Mouse (Mus musculus) layer of hippocampus, adult 2 months (tissue): ENCODE measurements around the gene Zfp30. TPM values are rescaled to one million over a fixed set of nuclear protein-coding genes. Genes with fewer than 3 reads are reported as not detected.

Source experiments
- DNase-seq, 2 experiments: peaks; one replicate each; pipeline ENCODE4 v3.0.0; 2022; ENCODE audit warnings: low spot score in 2 of 2
- H3K27ac ChIP-seq: fragments of 200-600 bp; 2 replicates; pipeline ENCODE4 v1.8.1; 2022
- H3K4me3 ChIP-seq: fragments of 200-600 bp; 2 replicates; pipeline ENCODE4 v1.8.1; 2022; ENCODE audit warnings: mild to moderate bottlenecking
- CTCF ChIP-seq: fragments of 200-600 bp; conservative IDR thresholded peaks from 2 replicates; pipeline ENCODE4 v1.8.1; 2022; ENCODE audit warnings: antibody characterized with exemption, mild to moderate bottlenecking, moderate library complexity
- long read RNA-seq, 2 experiments: library from polyadenylated mRNA; stranded (forward); transcript quantifications; one replicate each; pipeline ENCODE4 v2.0.0; 2021; ENCODE audit warnings: borderline mapping rate in 2 of 2
- total RNA-seq, 2 experiments: library from RNA; stranded (reverse); gene quantifications; 2 replicates each; pipeline ENCODE4 v1.2.3; 2021

The Zfp30 gene
- total RNA-seq, result 10 to 100 TPM in 1 of 2 experiments, 1 to 10 TPM in 1; 9.5 to 10.1 TPM
- long read RNA-seq, experiment 1, partial matches to known transcripts, result 1 of 6 reads
- long read RNA-seq, experiment 1, other reads (novel, unspliced or antisense), result 3 of 6 reads
- long read RNA-seq, experiment 2, partial matches to known transcripts, result 3 of 9 reads
- long read RNA-seq, experiment 2, other reads (novel, unspliced or antisense), result 5 of 9 reads

DNA sequence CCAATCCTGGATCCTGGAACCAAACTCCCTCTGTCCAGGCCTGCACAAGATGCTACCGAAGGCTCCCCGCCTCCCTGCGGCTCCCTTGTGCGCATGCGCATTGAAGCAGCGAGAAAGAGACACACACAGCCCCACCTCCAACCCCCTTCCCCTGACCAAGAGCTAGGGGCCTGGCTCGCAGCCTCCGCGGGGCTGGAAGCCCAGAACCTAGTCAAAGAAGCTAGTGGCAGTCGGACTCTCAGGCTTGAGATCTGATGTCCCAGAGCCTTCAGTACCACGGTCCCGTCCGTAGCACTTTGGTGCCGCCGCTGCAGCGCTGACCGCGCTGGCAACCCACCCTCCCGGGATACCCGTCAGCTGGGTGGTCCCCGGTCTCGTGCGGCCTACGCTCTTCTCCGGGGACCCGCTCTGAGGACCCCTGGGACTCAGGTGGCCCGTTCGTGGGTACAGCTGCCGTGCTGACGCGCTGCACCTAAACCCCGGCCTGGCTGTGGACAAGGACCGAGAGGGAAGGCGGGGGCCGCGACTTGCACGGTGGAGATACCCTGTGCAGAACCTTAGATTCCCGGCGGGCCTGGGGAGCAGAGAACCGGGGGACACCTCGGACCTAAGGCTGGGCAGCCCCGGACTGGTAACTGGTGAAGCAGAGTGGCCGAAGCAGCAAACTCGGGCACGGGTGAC is at the start of gene Zfp30:
Gene Zfp30, plus strand, starts transcription at position 128 of the 681 bp plus-strand sequence.
- H3K4me3 ChIP-seq, result peak within 1 kb of the TSS; percentile 65
- no peak for TF ChIP-seq CTCF
- DNase-seq, result peak; percentile 83 to 89

DNA sequence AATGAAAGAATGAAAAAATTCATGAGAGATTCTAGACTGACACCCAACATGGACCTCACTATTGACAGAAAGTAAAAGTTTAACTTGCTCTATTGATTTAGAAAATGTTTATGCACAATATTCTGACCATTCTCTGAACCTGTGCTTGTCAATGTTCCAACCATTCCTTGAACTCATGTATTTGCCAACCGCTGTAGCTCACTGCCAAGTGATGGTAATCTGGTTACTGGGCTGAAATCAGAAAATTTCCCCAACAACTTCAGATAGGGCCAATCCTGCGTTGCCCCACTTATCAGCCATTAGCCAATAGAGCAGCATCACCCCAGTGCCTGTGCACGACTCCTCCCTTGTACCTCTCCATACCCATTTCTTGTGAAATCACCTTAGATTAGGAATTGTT is 41.5 kb upstream of the Zfp30 start:
- no peak overlapping the region for H3K4me3 ChIP-seq
- TF ChIP-seq CTCF, result no peak
- no peak overlapping the region for H3K27ac ChIP-seq
- no peak for DNase-seq

More for the DNA sequence above, at the start of gene Zfp30:
- H3K27ac ChIP-seq, result peak within 1 kb of the TSS; percentile 91

DNA sequence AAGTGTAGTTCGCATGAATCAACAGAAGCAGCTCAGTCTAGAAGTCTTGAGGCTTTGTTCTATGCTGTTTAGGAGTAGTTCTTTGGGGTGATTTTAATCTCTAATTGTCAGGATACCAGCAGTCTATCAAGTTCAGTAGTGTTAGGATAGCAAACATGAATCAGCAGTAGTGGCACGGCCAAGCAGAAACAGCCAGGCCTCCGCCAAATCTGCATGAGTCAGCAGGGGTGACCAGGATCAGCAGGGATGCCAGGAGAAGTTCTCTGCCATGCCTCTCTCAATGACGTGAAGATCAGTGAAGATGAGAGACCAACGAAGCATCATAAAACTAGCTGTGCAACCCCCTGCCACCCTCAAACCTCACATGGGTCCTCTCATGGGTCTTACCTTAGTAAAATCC is 23.3 kb upstream of the Zfp30 start:
- DNase-seq, result no peak

DNA sequence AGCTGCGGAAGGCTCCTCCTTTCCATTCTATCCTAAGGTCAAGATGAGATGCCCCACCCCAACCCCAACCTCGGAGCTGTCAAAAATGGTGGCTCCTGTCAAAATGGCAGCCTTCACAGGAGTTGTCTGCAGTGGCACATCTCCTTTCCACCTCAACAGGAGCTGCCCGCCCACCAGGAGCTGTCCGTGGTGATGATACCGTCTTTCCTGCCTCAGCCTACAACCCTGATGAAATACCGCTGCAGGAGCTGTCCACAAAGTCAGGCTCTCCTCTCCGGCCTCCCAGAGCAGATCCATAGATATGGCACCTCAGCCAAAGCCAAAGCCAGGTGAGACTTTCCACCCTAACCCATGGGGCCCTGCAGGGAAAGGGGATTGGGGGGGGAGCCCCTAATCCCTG is 19.1 kb upstream of the Zfp30 start:
- DNase-seq, result no peak
- TF ChIP-seq CTCF, result no peak
- no peak overlapping the region for H3K27ac ChIP-seq
- no peak overlapping the region for H3K4me3 ChIP-seq

More for the DNA sequence above, 23.3 kb upstream of the Zfp30 start:
- no peak for TF ChIP-seq CTCF
- Histone ChIP-seq H3K4me3 (no peak overlapping the region), H3K27ac (no peak overlapping the region)

DNA sequence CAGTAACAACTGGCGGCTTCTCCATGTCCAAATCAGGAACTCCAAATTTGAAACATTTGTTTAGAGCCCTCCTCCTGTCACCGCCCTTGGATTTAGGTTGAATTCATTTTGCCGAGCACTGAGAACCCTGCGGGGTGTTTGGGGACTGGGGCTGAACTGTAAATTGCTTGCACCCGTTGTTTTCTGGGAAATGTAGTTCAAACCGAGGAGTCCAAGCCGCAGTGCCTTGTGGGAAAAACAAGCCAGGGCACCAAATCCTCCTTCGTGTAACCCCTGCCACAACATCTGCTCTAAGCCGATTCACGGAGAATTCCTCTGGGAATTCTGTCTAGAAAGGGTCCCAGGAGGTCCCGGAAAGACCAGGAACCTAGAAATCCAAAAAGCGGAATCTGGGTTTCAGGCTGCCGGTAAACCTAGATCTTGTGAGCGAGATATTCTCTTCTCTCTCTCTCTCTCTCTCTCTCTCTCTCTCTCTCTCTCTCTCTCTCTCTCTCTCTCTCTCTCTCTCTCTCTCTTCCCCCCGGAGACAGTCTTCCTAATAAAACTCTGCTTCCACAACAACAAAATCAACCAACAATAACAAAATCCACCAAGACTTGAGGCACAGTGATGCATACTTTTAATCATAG is 16.6 kb upstream of the Zfp30 start:
- DNase-seq, result peak; percentile 87 to 90
- TF ChIP-seq CTCF, result no peak
- peak overlapping the region; percentile 94 for H3K4me3 ChIP-seq
- peak overlapping the region; percentile 95 for H3K27ac ChIP-seq

DNA sequence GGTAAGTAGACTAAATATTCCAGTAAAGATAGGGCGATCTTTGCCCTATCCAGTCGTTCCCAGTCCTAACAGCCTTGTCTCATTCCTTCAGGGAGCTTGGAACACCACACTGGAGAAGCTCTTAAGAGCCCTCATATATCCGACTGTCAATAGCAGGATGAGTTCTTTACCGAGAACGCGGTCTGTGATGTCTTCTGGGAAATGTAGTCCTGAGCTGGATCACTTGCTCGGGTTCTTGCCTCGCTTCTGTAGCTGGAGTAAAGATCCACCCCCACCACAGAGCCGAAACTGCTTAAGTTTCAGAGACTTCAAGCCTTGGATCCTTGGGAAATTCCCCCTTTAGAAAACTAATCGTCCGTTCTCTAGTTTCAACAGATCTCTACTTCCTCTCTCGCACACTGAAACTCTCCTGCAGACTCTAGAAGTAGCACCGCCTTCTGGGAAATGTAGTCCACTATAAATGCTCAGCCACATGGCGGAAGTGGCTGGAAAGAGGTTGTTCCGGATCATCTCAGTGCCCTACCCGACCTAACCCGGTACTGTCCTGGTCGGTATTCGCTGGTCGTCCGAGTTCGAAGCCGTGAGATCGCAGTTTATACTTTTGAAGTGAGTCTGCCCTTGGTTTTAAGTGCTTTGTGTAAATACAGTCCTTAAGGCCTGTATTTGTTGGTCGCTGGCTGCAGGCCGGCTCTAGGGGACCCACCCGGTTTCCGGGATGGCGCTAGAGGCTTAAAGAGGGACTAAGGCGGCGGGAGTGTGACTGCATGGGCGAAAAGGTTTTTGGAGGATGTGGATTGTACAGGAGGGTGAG is 15.5 kb upstream of the Zfp30 start, which contains the start of gene Zfp84:
Gene Zfp84, plus strand, starts transcription at position 463 of the 811 bp plus-strand sequence.
- peak; percentile 24; the same call in 1 of the 2 replicates for TF ChIP-seq CTCF
- Histone ChIP-seq H3K27ac (peak within 1 kb of the TSS; percentile 95), H3K4me3 (peak within 1 kb of the TSS; percentile 94)
- peak; percentile 84 to 94 for DNase-seq

DNA sequence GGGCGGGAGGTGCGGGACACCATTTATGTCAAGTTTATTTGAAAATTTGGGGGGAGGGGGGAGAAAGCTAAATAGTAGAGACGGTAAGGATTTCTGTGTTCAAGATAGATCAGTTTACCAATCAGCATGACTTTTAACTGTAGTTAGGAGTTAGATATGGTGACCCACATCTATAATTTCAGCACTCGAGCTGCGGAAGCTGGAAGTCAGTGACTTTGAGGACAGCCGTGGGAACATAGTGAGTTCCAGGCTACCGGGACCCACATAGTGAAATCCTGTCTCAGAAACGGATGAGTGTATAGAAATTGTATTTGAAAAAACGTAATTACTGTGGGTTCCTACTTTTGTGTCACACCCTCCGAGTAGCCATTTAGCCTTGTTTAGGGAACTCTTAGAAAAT is 14.8 kb upstream of the Zfp30 start:
- peak overlapping the region; percentile 94 for H3K4me3 ChIP-seq
- H3K27ac ChIP-seq, result peak overlapping the region; percentile 95
- no peak for TF ChIP-seq CTCF
- DNase-seq, result no peak

DNA sequence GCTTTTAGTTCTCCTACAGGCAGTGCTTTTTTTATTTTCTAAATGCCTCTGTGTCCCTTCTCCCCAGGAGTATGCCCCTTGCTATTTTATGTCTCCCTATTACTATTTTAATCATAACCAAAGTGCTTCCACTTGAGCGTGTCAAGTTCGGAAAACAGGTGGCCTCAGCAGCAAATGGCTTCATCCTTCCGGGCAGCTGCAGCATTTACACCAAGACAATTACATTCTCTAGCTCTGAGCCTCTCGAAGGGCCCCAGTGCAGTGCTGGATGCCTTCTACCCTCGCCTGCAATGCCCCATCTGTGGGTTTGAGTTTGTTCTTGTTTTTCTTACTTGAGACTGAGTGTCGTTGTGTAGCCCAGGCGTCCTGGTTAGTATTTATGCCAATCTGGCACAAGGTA is 10.3 kb upstream of the Zfp30 start:
- no peak for TF ChIP-seq CTCF
- DNase-seq, result no peak
- H3K4me3 ChIP-seq, result no peak overlapping the region
- H3K27ac ChIP-seq, result no peak overlapping the region

DNA sequence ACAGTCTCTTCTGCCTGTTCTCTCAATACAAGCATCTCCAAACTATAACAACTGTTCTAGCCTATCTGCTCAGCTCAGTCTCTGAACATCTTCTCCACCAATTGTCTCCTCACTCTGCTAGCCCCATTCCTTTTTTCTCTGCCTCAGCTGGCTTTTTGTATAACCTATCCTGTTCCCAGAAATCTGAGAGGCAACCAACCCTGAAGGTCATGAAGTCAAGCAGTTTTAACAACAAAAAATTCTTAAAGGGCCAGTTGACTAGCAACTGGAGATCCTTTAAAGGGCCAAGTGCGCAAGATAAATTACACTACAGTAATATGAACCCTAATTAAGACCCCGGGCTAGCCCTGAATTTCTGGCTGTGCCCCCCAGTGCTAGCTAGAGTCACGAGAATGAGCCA is 9.4 kb upstream of the Zfp30 start:
- TF ChIP-seq CTCF, result no peak
- Histone ChIP-seq H3K27ac (no peak overlapping the region), H3K4me3 (no peak overlapping the region)
- DNase-seq, result no peak

DNA sequence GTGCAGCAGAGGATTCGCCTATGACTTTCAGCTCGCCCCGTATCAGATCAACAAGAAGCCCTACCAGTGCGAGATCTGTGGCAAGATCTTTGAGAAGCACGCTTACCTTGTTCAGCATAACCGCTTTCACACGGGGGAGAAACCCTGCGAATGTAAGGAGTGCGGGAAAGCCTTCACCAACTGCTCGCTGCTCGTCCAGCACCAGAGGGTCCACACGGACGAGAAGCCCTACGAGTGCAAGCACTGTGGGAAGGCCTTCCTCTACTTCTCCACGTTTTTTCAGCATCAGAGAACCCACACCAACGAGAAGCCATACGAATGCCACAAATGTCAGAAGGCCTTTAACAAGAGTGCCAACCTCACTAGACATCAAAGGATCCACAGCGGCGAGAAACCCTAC is 7.2 kb upstream of the Zfp30 start:
- Histone ChIP-seq H3K27ac (no peak overlapping the region), H3K4me3 (no peak overlapping the region)
- DNase-seq, result no peak
- no peak for TF ChIP-seq CTCF

DNA sequence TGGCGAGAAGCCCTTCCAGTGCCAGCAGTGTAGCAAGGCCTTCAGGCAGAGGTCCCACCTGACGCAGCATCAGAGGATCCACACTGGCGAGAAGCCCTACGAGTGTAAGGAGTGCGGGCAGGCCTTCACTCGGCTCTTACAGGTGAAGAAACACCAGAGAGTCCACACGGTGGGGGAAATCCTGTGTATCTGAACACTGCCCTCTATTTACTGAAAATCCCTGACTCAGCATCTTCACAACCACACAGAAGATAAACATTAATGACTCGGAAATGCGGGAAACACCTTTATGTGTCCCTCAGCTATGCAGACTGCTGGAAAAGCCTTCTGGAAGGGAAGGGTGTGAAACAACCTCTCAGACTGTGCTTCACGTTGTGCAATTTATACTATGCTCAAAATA is 6.4 kb upstream of the Zfp30 start:
- H3K4me3 ChIP-seq, result no peak overlapping the region
- DNase-seq, result no peak
- no peak overlapping the region for H3K27ac ChIP-seq
- TF ChIP-seq CTCF, result no peak

DNA sequence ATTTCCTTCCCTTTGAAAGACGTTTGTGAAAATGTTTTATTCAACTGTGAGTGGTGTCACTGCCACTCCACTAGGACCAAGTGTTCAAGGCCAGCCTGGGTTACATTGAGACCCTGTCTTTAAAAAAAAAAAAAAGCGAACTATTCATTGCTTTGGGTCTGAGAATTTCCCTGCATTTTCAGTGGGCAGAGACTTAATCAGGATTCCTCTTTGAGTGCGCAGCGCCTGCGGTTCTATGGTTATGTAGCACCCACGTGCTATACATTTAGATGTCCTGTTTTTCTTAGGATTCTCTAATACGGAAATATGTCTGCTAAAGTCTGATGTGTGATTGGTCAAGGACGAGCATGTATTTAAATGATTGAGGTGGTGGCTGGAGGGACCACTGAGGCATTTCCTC is 1.2 kb downstream of the Zfp30 start:
- Histone ChIP-seq H3K4me3 (peak overlapping the region; percentile 65), H3K27ac (peak overlapping the region; percentile 91; the same call in 1 of the 2 replicates)
- no peak for TF ChIP-seq CTCF
- no peak for DNase-seq

DNA sequence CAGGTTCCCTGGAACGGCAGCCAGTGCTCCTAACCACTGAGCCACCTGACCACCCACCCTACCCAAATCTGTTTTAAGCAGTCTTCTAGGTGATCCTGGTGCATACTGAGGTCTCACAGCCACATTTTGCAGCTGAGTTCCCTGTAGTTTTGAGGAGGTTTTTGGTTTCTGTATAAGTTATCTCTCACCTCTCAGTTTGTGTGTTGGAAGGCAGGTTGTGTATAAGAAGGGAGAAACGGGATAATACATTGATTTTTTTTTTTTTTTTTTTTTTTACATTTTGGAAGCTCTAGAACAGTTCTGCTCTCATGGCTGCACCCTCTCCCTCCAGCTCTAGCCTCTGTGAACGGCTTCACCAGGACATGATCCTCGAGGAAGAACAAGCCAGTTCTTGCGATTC is 2.1 kb downstream of the Zfp30 start:
- Histone ChIP-seq H3K4me3 (peak overlapping the region; percentile 65), H3K27ac (no peak overlapping the region)
- no peak for DNase-seq
- no peak for TF ChIP-seq CTCF
